Mouse (Mus musculus): ENCODE measurements at regions not wholly inside any gene's neighbourhood (a gene's known extent, or its start where the extent isn't known, plus 50 kb on each side); places are given as distances from the start of the nearest gene placed in this dataset.

GRCm38 (mm10) chr7:71705426-71706050 lies 354.3 kb upstream of the Gm10295 start:
- Histone ChIP-seq H3K27ac (ENCODE audit: insufficient read depth, low read depth, low read length) (no peak overlapping the region), H3K4me1 (ENCODE audit: control insufficient read depth, insufficient read depth, low read length) (peaks cover 5% of the 10 kb centered on the region; the same call in 1 of the 2 replicates), H3K4me3 (ENCODE audit: insufficient read depth, low read depth, low read length) (peak overlapping the region; percentile 50)
- TF ChIP-seq POLR2A (IDR thresholded peaks at IDR 0.05; ENCODE audit: insufficient read depth, low read depth, low read length), result no peak
- TF ChIP-seq CTCF (IDR thresholded peaks at IDR 0.05; ENCODE audit: insufficient read depth, low read depth, low read length), result no peak
- under 1% methylated on average over 59 of the region's 59 CpGs for WGBS

- Histone ChIP-seq H3K4me1 (ENCODE audit: control insufficient read depth, insufficient read depth, low read length) (peaks cover 5% of the 10 kb centered on the region; the same call in 1 of the 2 replicates), H3K4me3 (ENCODE audit: insufficient read depth, low read depth, low read length) (no peak overlapping the region), H3K27ac (ENCODE audit: insufficient read depth, low read depth, low read length) (no peak overlapping the region)
- 73% methylated on average over 4 of the region's 4 CpGs for WGBS
- TF ChIP-seq POLR2A (IDR thresholded peaks at IDR 0.05; ENCODE audit: insufficient read depth, low read depth, low read length), result no peak
Measured at GRCm38 (mm10) chr7:71704661-71705240, 353.5 kb upstream of the Gm10295 start.

All from olfactory bulb, adult 2 months (tissue).